Mouse (Mus musculus): ENCODE data around the gene Pinlyp. TPM values are rescaled to one million over a fixed set of nuclear protein-coding genes. Genes with fewer than 3 reads are reported as not detected.

Pinlyp gene
- total RNA-seq, 2 experiments from 2014 or later = 0.48 TPM; not detected in 1

Other genes starting within 250 kb of the Pinlyp start
- gene Zfp61, start 244.9 kb downstream of the Pinlyp start, total RNA-seq (2021) = 10 to 100 TPM; 26.4 to 28.8 TPM
- 10 to 100 TPM; 12.3 to 13.4 TPM for gene Zfp94, start 229.5 kb downstream of the Pinlyp start, total RNA-seq (2021)
- gene Tescl, start 212.2 kb downstream of the Pinlyp start, total RNA-seq (2021) = under 1 TPM in 1 of 2 experiments, not detected in 1; 0.46 TPM
- gene Lypd5, start 196.9 kb downstream of the Pinlyp start, total RNA-seq (2021) = not detected
- gene Kcnn4, start 175.9 kb downstream of the Pinlyp start, total RNA-seq (2021) = under 1 TPM; 0.34 to 0.48 TPM
- gene Smg9, start 146.5 kb downstream of the Pinlyp start, total RNA-seq (2021) = 10 to 100 TPM; 42.0 to 43.2 TPM
- gene Irgc1, start 93.8 kb downstream of the Pinlyp start, total RNA-seq (2021) = not detected
- gene Plaur, start 83.6 kb downstream of the Pinlyp start, total RNA-seq (2021) = 1 to 10 TPM; 1.0 to 1.2 TPM
- 100 to 1,000 TPM; 332 to 353 TPM for gene Cadm4, start 64.1 kb downstream of the Pinlyp start, total RNA-seq (2021)
- 100 to 1,000 TPM; 105 to 108 TPM for gene Zfp428, start 39.1 kb downstream of the Pinlyp start, total RNA-seq (2021)
- gene AC161166.1, start 33.7 kb downstream of the Pinlyp start, total RNA-seq (2021) = not detected
- gene Irgq, start 15.4 kb downstream of the Pinlyp start, total RNA-seq (2021) = 100 to 1,000 TPM; 118 to 120 TPM
- gene Xrcc1, start 171 bp upstream of the Pinlyp start, total RNA-seq (2021) = 10 to 100 TPM; 48.8 to 49.3 TPM
- gene Ethe1, start 41.4 kb upstream of the Pinlyp start, total RNA-seq (2021) = 10 to 100 TPM; 16.1 to 17.5 TPM
- 10 to 100 TPM; 11.7 to 13.0 TPM for gene Zfp575, start 41.5 kb upstream of the Pinlyp start, total RNA-seq (2021)
- under 1 TPM; 0.48 to 0.72 TPM for gene Phldb3, start 64.6 kb upstream of the Pinlyp start, total RNA-seq (2021)
- under 1 TPM; 0.68 to 0.77 TPM for gene Lypd3, start 90.4 kb upstream of the Pinlyp start, total RNA-seq (2021)
- not detected for gene Tex101, start 130.6 kb upstream of the Pinlyp start, total RNA-seq (2021)
- not detected for gene BC049730, start 163.1 kb upstream of the Pinlyp start, total RNA-seq (2021)
- not detected for gene Gm4763, start 180.8 kb upstream of the Pinlyp start, total RNA-seq (2021)
- gene Cd177, start 214.2 kb upstream of the Pinlyp start, total RNA-seq (2021) = not detected
- gene Ceacam10, start 231.1 kb upstream of the Pinlyp start, total RNA-seq (2021) = not detected